Mouse (Mus musculus) layer of hippocampus, adult 2 months (tissue): Measurements from ENCODE around the gene Gsap. TPM values are rescaled to one million over a fixed set of nuclear protein-coding genes. Genes with fewer than 3 reads are reported as not detected.
"Not testable (repeated sequence)": the region's sequence is repeated elsewhere in the genome, so short reads cannot be mapped to it uniquely, and the experiment has no call there.

Experiments
- DNase-seq, 2 experiments: peaks; one replicate each; pipeline ENCODE4 v3.0.0; 2022; ENCODE audit warnings: low spot score in 2 of 2
- H3K27ac ChIP-seq: fragments of 200-600 bp; 2 replicates; pipeline ENCODE4 v1.8.1; 2022
- H3K4me3 ChIP-seq: fragments of 200-600 bp; 2 replicates; pipeline ENCODE4 v1.8.1; 2022; ENCODE audit warnings: mild to moderate bottlenecking
- CTCF ChIP-seq: fragments of 200-600 bp; conservative IDR thresholded peaks from 2 replicates; pipeline ENCODE4 v1.8.1; 2022; ENCODE audit warnings: antibody characterized with exemption, mild to moderate bottlenecking, moderate library complexity
- total RNA-seq, 2 experiments: library from RNA; stranded (reverse); gene quantifications; 2 replicates each; pipeline ENCODE4 v1.2.3; 2021

Gene Gsap
- total RNA-seq, 2 experiments from 2014 or later = 7.3 to 9.0 TPM

GRCm38 (mm10) chr5:21329672-21330665, 143.9 kb downstream of the Gsap start:
- no peak for DNase-seq
- Histone ChIP-seq H3K4me3 (no peak overlapping the region), H3K27ac (no peak overlapping the region)
- no peak for TF ChIP-seq CTCF

- TF ChIP-seq CTCF = no peak
- Histone ChIP-seq H3K4me3 (no peak overlapping the region), H3K27ac (no peak overlapping the region)
- no peak for DNase-seq
These were observed 145.6 kb downstream of the Gsap start for GRCm38 (mm10) chr5:21331656-21332055.

DNA sequence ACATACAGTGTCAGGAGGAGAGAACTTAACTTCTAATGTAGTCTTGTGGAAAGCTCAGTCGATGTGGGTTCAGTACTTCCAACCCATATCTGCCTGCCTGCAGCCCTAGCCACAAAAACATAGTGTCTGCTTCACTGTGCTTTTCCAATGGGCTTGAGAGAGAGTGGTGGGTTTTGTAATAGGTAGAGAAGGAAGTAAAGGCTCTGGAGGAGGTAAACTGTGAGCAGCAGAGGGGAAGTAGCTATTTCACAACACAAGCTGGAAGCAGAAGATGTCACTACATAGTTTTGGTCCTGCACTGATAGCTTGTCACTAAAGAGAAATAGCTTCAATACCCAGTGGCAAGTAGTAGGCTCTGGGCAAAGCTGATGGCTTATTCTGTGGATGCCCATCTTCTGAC, 146.1 kb downstream of the Gsap start:
- Histone ChIP-seq H3K27ac (no peak overlapping the region), H3K4me3 (no peak overlapping the region)
- no peak for DNase-seq
- TF ChIP-seq CTCF = no peak

DNA sequence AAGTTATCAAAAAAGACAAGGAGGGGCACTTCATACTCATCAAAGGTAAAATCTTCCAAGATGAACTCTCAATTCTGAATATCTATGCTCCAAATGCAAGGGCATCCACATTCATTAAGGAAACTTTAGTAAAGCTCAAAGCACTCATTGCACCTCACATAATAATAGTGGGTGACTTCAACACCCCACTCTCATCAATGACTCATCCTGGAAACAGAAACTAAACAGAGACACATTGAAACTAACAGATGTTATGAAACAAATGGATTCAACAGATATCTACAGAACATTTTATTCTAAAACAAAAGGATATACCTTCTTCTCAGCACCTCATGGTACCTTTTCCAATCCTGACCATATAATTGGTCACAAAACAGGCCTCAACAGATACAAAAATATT, 156.2 kb downstream of the Gsap start:
- not testable (repeated sequence) for DNase-seq, H3K4me3 ChIP-seq, H3K27ac ChIP-seq

- Histone ChIP-seq H3K4me3 (no peak overlapping the region), H3K27ac (no peak overlapping the region)
- TF ChIP-seq CTCF = no peak
- no peak for DNase-seq
These were observed 162.3 kb downstream of the Gsap start for GRCm38 (mm10) chr5:21348366-21348765.

DNA sequence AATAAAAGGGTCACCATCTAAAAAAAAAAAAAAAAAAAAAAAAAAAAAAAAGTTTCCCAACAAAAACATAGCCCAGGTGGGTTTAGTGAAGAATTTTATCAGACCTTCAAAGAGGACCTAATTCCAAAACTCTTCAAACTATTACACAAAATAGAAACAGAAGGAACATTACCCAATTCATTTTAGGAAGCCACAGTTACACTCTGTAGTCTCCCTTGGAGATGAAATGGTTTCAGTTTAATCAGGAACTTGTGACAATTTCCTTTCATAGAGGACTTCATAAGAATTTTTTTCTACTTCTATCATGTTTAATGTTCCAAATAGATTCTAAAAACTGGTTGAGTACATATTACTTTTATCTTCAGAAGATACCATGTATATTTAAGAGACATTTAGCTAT, 165.6 kb downstream of the Gsap start:
- DNase-seq = no peak
- Histone ChIP-seq H3K4me3 (no peak overlapping the region), H3K27ac (no peak overlapping the region)
- TF ChIP-seq CTCF = no peak

DNA sequence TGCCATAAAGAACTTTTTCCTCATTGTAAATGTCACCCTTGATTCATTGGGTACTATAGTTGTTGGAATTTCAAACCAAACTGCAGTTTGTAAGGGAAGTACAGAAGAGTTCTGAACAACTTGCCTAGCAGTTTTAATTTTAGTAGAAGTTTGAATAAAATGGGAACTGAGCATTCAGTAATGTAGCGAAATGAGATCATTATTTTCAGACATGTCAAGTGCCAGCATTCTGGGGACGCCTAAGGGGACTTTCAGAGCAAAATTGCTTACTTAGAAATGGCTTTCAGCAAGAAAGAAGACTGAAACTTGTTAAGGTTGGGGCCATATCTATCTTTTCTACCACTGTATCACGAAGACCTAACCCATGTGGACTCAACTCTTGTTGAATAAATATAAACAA, 172.6 kb downstream of the Gsap start:
- H3K4me3 ChIP-seq = no peak overlapping the region
- no peak for TF ChIP-seq CTCF
- DNase-seq = no peak
- H3K27ac ChIP-seq = no peak overlapping the region

GRCm38 (mm10) chr5:21363343-21363742, 177.3 kb downstream of the Gsap start:
- Histone ChIP-seq H3K4me3 (no peak overlapping the region), H3K27ac (no peak overlapping the region)
- no peak for DNase-seq
- no peak for TF ChIP-seq CTCF

Other genes starting within 250 kb of the Gsap start
- gene Rsbn1l, start 229.9 kb upstream of the Gsap start, total RNA-seq = 10 to 100 TPM; 19.2 to 21.7 TPM
- gene Ptpn12, start 130.3 kb upstream of the Gsap start, total RNA-seq = 10 to 100 TPM; 33.9 to 34.0 TPM
- 1 to 10 TPM; 1.6 to 2.0 TPM for gene Fgl2, start 186.4 kb downstream of the Gsap start, total RNA-seq
- under 1 TPM; 0.20 to 0.28 TPM for gene Ccdc146, start 238.4 kb downstream of the Gsap start, total RNA-seq
- 10 to 100 TPM; 12.1 to 13.2 TPM for gene Fam185a, start 238.7 kb downstream of the Gsap start, total RNA-seq